Mouse (Mus musculus) cerebellum, adult 2 months (tissue): Measurements from ENCODE around the gene Nlrp3.

Source experiments
- CTCF ChIP-seq: fragments of 200-500 bp; IDR thresholded peaks from 2 replicates; pipeline ENCODE4 v1.5.1; 2011; ENCODE audit warnings: low read depth, mild to moderate bottlenecking, control low read depth, low read length, moderate library complexity, borderline replicate concordance; ENCODE audit not compliant: insufficient read depth
- POLR2A ChIP-seq: fragments of 200-500 bp; IDR thresholded peaks from 2 replicates; pipeline ENCODE4 v1.6.1; 2011; ENCODE audit warnings: low read length, control low read depth, borderline replicate concordance; ENCODE audit not compliant: insufficient read depth

GRCm38 (mm10) chr11:59497747-59498146 is 43.6 kb upstream of the Nlrp3 start:
- TF ChIP-seq CTCF (no peak), POLR2A (no peak)
